Mouse (Mus musculus) midbrain, embryonic 12.5 days (tissue): Measurements from ENCODE around the gene G6pc3. TPM values are rescaled to one million over a fixed set of nuclear protein-coding genes. Genes with fewer than 3 reads are reported as not detected.

Experiments used
- ATAC-seq: fragments of 200-750 bp; cut with Nextera tagmentation; 2 replicates; pipeline ENCODE4 v1.8.0; 2017; ENCODE audit warnings: low read depth, moderate TSS enrichment, moderate library complexity; ENCODE audit not compliant: low FRiP score
- H3K27ac ChIP-seq: fragments of 300-500 bp; sonication (generic); replicated peaks from 2 replicates; pipeline ENCODE4 v1.5.1; 2016; ENCODE audit warnings: mild to moderate bottlenecking
- H3K27me3 ChIP-seq: fragments of 300-500 bp; sonication (generic); 2 replicates; pipeline ENCODE4 v1.6.1; 2016; ENCODE audit warnings: mild to moderate bottlenecking
- H3K36me3 ChIP-seq: fragments of 300-500 bp; sonication (generic); 2 replicates; pipeline ENCODE4 v1.6.1; 2016
- H3K4me1 ChIP-seq: fragments of 300-500 bp; sonication (generic); 2 replicates; pipeline ENCODE4 v1.6.1; 2016
- H3K4me2 ChIP-seq: fragments of 300-500 bp; sonication (generic); replicated peaks from 2 replicates; pipeline ENCODE4 v1.6.1; 2016; ENCODE audit warnings: mild to moderate bottlenecking, moderate library complexity
- H3K4me3 ChIP-seq: fragments of 300-500 bp; sonication (generic); 2 replicates; pipeline ENCODE4 v1.5.1; 2016; ENCODE audit warnings: mild to moderate bottlenecking
- H3K9ac ChIP-seq: fragments of 300-500 bp; sonication (generic); replicated peaks from 2 replicates; pipeline ENCODE4 v1.6.1; 2016; ENCODE audit warnings: mild to moderate bottlenecking, moderate library complexity
- H3K9me3 ChIP-seq: fragments of 300-500 bp; sonication (generic); 2 replicates; pipeline ENCODE4 v1.6.1; 2016; ENCODE audit warnings: mild to moderate bottlenecking
- WGBS: fragments of 180-500 bp; shearing (Covaris S2); methylation state at CpG from one replicate; pipeline ENCODE4 v1.1.7; 2016; 5-methylcytosine and 5-hydroxymethylcytosine counted together
- polyA plus RNA-seq: library from polyadenylated mRNA; unstranded; fragments of >200 nt; fragmentation: Nextera tagmentation; extraction: Ambion mirVana; gene quantifications from 2 replicates; pipeline ENCODE4 v1.2.1, GENCODE M21; 2016

Gene G6pc3
- polyA plus RNA-seq, 1 experiment from 2014 or later: 29.7 TPM

DNA sequence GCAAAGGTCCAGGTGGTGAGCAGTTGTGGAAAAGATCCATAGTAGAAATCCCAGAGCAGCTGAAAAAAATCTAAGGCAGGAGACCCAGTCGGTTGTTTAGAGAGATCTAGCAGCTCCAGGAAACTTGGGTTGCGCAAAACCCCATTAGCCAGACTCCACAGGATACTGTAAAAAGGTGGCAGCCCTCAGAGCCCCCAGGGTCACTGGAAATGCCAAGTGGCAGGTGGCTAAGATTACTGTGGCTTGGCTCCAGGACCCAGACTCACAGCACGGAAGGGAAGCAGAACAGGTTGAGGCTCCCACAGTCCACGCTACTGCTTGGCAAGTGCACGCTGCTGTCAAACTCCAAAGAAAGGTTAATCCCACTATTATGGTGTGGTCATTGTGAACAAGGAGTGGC lies 29.6 kb upstream of the G6pc3 start:
- no peak overlapping the region for H3K9ac ChIP-seq
- H3K9me3 ChIP-seq: no peaks in the 10 kb centered on the region
- 80% methylated on average over 5 of the region's 5 CpGs for WGBS
- no peak overlapping the region for H3K4me3 ChIP-seq
- H3K4me2 ChIP-seq: no peak overlapping the region
- peaks cover 9% of the 10 kb centered on the region for H3K4me1 ChIP-seq
- no peak for ATAC-seq
- H3K27me3 ChIP-seq: no peaks in the 10 kb centered on the region
- no peak overlapping the region for H3K27ac ChIP-seq
- H3K36me3 ChIP-seq: peaks cover 33% of the 10 kb centered on the region

GRCm38 (mm10) chr11:102165971-102166722 lies 23.3 kb upstream of the G6pc3 start:
- 81% methylated on average over 6 of the region's 6 CpGs for WGBS
- Histone ChIP-seq H3K27me3 (no peaks in the 10 kb centered on the region), H3K36me3 (peaks cover 84% of the 10 kb centered on the region), H3K9me3 (no peaks in the 10 kb centered on the region), H3K4me3 (no peak overlapping the region), H3K27ac (no peak overlapping the region), H3K9ac (no peak overlapping the region), H3K4me1 (no peaks in the 10 kb centered on the region), H3K4me2 (no peak overlapping the region)
- no peak for ATAC-seq

GRCm38 (mm10) chr11:102167539-102167938 lies 21.9 kb upstream of the G6pc3 start:
- H3K27ac ChIP-seq: no peak overlapping the region
- H3K4me1 ChIP-seq: no peaks in the 10 kb centered on the region
- no peak overlapping the region for H3K4me3 ChIP-seq
- 93% methylated on average over 5 of the region's 5 CpGs for WGBS
- H3K4me2 ChIP-seq: no peak overlapping the region
- no peaks in the 10 kb centered on the region for H3K27me3 ChIP-seq
- H3K9me3 ChIP-seq: no peaks in the 10 kb centered on the region
- no peak overlapping the region for H3K9ac ChIP-seq
- ATAC-seq: no peak
- H3K36me3 ChIP-seq: peaks cover 74% of the 10 kb centered on the region

DNA sequence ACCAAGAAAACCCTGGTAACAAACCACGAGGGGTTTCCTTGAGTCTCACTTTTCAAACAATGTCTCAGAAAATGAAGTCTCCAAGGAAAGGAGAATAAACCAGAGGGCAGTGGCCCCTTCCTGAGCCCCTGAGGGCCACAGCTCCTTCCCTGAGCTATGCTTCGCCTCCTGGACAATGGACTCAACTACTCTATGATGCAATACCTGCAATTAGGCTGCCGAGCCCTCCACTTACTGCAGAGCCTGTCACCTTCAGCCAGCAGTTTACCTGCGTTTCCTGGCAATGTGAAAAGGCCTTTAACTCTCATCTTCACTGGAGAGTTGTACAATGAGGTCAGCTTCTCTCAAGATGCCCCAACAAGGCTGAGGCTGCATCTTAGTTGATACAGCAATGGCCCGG lies 20.7 kb upstream of the G6pc3 start:
- H3K9me3 ChIP-seq: no peaks in the 10 kb centered on the region
- H3K36me3 ChIP-seq: peaks cover 65% of the 10 kb centered on the region
- no peaks in the 10 kb centered on the region for H3K4me1 ChIP-seq
- H3K4me3 ChIP-seq: no peak overlapping the region
- ATAC-seq: no peak
- 88% methylated on average over 5 of the region's 5 CpGs for WGBS
- no peak overlapping the region for H3K4me2 ChIP-seq
- no peaks in the 10 kb centered on the region for H3K27me3 ChIP-seq
- no peak overlapping the region for H3K27ac ChIP-seq
- H3K9ac ChIP-seq: no peak overlapping the region

GRCm38 (mm10) chr11:102179836-102180235 lies 9.6 kb upstream of the G6pc3 start:
- Histone ChIP-seq H3K27me3 (no peaks in the 10 kb centered on the region), H3K9me3 (no peaks in the 10 kb centered on the region), H3K4me1 (peaks cover 18% of the 10 kb centered on the region), H3K9ac (no peak overlapping the region), H3K36me3 (peaks cover 56% of the 10 kb centered on the region), H3K27ac (no peak overlapping the region), H3K4me3 (no peak overlapping the region), H3K4me2 (no peak overlapping the region)
- ATAC-seq: no peak

GRCm38 (mm10) chr11:102184253-102184645 lies 5.2 kb upstream of the G6pc3 start:
- Histone ChIP-seq H3K9me3 (no peaks in the 10 kb centered on the region), H3K36me3 (peaks cover 31% of the 10 kb centered on the region), H3K4me1 (peaks cover 22% of the 10 kb centered on the region), H3K27me3 (no peaks in the 10 kb centered on the region), H3K27ac (peak overlapping the region; percentile 94), H3K9ac (peak overlapping the region; percentile 91), H3K4me3 (peak overlapping the region; percentile 88), H3K4me2 (peak overlapping the region; percentile 84)
- 8% methylated on average over 7 of the region's 7 CpGs for WGBS
- no peak for ATAC-seq

DNA sequence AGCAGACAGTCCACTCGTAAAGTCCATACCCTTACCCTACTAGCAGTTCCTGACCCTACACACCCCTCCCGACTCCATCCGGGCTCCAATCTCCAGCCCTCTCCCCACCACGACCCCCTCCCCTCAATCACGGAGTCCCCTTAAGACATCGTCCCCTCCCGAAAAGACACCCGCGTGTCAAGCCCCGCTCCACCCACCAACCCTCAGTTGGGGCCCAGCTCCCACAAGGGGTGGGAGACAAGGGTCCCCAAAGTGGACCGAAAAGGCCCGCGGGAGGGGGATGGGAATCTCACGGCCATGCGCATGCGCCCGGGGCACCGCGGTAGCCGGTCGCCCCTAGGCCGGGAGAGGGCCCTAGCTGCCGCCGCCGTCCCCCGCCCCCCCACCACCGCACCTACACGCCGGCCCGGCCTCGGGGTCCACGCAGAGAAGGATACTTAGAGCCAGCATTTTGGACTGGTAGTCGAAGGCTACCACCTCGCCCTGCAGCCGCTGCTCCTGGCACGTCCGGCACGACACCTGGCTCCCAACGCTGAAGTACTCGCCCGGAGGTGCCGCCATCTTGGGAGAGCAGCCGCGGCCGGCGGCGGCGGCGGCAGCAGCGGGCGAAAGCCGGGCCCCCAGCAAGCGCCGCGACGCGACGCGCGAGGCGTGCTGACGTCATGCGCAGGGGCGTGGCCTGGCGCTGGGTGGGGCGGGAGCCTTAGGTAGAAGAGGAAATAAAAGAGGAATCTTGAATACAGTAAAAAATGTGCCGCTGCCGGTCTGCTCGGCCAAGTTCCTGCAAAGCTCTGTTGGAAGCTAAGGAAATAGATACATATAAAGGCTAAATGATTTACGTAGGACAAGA lies 4.5 kb upstream of the G6pc3 start, which contains the start of gene Lsm12:
TSS of gene Lsm12 (minus strand) at position 651 of the 850 bp plus-strand sequence.
- H3K9me3 ChIP-seq: no peaks in the 10 kb centered on the region
- peak within 1 kb of the TSS; percentile 94 for H3K27ac ChIP-seq
- under 1% methylated on average over 63 of the region's 70 CpGs for WGBS
- H3K9ac ChIP-seq: peak within 1 kb of the TSS; percentile 91
- peak within 1 kb of the TSS; percentile 84 for H3K4me2 ChIP-seq
- peak within 1 kb of the TSS; percentile 88 for H3K4me3 ChIP-seq
- H3K36me3 ChIP-seq: peaks cover 26% of the 10 kb centered on the region
- peaks cover 21% of the 10 kb centered on the region for H3K4me1 ChIP-seq
- no peaks in the 10 kb centered on the region for H3K27me3 ChIP-seq
- ATAC-seq: peak; percentile 88

DNA sequence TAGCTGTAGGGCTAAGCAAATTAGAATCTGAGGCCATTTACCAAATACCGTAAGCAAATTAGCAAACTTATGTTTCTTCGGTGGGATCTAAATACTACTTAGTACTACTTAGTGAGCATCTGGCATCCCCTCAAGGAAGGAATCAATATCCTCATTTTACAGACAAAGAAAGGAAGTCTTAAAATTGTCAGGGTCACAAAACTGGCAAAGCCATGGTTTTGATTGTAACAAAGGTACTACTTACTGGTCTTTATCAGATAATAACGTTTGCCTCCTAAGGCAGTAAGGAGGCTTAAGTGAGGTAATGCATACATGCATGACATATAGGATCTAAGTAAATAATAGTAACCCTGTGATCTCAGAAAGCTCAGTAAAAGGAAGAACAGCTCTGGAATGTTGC lies 3.7 kb upstream of the G6pc3 start:
- Histone ChIP-seq H3K27me3 (no peaks in the 10 kb centered on the region), H3K27ac (peak overlapping the region; percentile 94; the same call in 1 of the 2 replicates), H3K9me3 (no peaks in the 10 kb centered on the region), H3K4me3 (peak overlapping the region; percentile 88), H3K4me1 (peaks cover 27% of the 10 kb centered on the region), H3K4me2 (peak overlapping the region; percentile 84), H3K9ac (peak overlapping the region; percentile 91; the same call in 1 of the 2 replicates), H3K36me3 (peaks cover 18% of the 10 kb centered on the region)
- 63% methylated on average over 3 of the region's 3 CpGs for WGBS
- ATAC-seq: no peak

- WGBS: 100% methylated on average over 1 of the region's 1 CpGs
- Histone ChIP-seq H3K9ac (no peak overlapping the region), H3K4me3 (no peak overlapping the region), H3K27ac (no peak overlapping the region), H3K36me3 (peaks cover 12% of the 10 kb centered on the region), H3K4me2 (no peak overlapping the region), H3K4me1 (peaks cover 33% of the 10 kb centered on the region), H3K9me3 (no peaks in the 10 kb centered on the region), H3K27me3 (no peaks in the 10 kb centered on the region)
- no peak for ATAC-seq
Observed at GRCm38 (mm10) chr11:102186235-102186634, 3.2 kb upstream of the G6pc3 start.

- no peak for ATAC-seq
- no peak overlapping the region for H3K27ac ChIP-seq
- peak overlapping the region; percentile 67; the same call in 1 of the 2 replicates for H3K9ac ChIP-seq
Observed at GRCm38 (mm10) chr11:102188980-102189379, 440 bp upstream of the G6pc3 start.

DNA sequence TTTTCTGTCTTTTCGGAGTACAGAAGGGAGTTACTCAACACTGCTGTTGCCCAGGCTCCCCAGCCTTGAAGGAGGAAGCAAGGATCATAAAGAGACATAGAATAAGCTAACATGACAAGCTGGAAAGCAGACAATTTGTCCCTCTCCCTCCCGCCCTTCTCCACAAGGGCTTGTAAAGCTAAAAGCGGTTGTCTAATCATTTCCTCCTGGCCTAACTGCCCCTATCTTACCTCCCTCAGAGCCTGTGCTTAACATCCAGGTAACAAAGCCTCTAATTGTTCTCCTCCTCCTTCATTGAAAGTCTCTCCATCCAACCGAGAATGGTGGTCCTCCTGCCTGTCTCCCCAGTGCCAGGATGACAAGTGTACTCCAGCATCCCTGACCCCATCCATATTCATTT lies 1.4 kb downstream of the G6pc3 start:
- H3K4me2 ChIP-seq: peak overlapping the region; percentile 67
- H3K27me3 ChIP-seq: no peaks in the 10 kb centered on the region
- 48% methylated on average over 4 of the region's 4 CpGs for WGBS
- H3K9ac ChIP-seq: peak overlapping the region; percentile 29; the same call in 1 of the 2 replicates
- no peak for ATAC-seq
- peak overlapping the region; percentile 61 for H3K4me3 ChIP-seq
- no peak overlapping the region for H3K27ac ChIP-seq
- H3K9me3 ChIP-seq: no peaks in the 10 kb centered on the region
- H3K4me1 ChIP-seq: peaks cover 16% of the 10 kb centered on the region
- H3K36me3 ChIP-seq: peaks cover 33% of the 10 kb centered on the region

More at GRCm38 (mm10) chr11:102188980-102189379, 440 bp upstream of the G6pc3 start:
- peaks cover 25% of the 10 kb centered on the region for H3K4me1 ChIP-seq
- peak overlapping the region; percentile 61 for H3K4me3 ChIP-seq
- WGBS: 72% methylated on average over 6 of the region's 6 CpGs
- H3K36me3 ChIP-seq: peaks cover 14% of the 10 kb centered on the region
- H3K9me3 ChIP-seq: no peaks in the 10 kb centered on the region
- peak overlapping the region; percentile 67 for H3K4me2 ChIP-seq
- H3K27me3 ChIP-seq: no peaks in the 10 kb centered on the region
